Mouse (Mus musculus) heart, postnatal 36 days (tissue): Measurements from ENCODE around the gene Ric1. TPM values are rescaled to one million over a fixed set of nuclear protein-coding genes. Genes with fewer than 3 reads are reported as not detected.

ENCODE experiments used
- total RNA-seq, 2 experiments: library from RNA; stranded (reverse); gene quantifications; 2 replicates each; pipeline ENCODE4 v1.2.3; 2021

Gene Ric1
- total RNA-seq, 2 experiments from 2014 or later = 23.6 to 25.0 TPM

Other genes starting within 250 kb of the Ric1 start
- gene Insl6, start 196.9 kb upstream of the Ric1 start, total RNA-seq = not detected
- gene Rln1, start 187.6 kb upstream of the Ric1 start, total RNA-seq = not detected
- 10 to 100 TPM; 26.6 to 27.9 TPM for gene Plgrkt, start 154.9 kb upstream of the Ric1 start, total RNA-seq
- 1 to 10 TPM; 2.3 to 3.3 TPM for gene Cd274, start 154.8 kb upstream of the Ric1 start, total RNA-seq
- not detected for gene Pdcd1lg2, start 111.4 kb upstream of the Ric1 start, total RNA-seq
- gene Ermp1, start 126.1 kb downstream of the Ric1 start, total RNA-seq = 1 to 10 TPM; 8.2 to 8.6 TPM
- gene Mlana, start 175.5 kb downstream of the Ric1 start, total RNA-seq = 1 to 10 TPM in 1 of 2 experiments, not detected in 1; 1.2 TPM